Mouse (Mus musculus): Measurements from ENCODE around the gene Thoc6.

The Thoc6 gene

DNA sequence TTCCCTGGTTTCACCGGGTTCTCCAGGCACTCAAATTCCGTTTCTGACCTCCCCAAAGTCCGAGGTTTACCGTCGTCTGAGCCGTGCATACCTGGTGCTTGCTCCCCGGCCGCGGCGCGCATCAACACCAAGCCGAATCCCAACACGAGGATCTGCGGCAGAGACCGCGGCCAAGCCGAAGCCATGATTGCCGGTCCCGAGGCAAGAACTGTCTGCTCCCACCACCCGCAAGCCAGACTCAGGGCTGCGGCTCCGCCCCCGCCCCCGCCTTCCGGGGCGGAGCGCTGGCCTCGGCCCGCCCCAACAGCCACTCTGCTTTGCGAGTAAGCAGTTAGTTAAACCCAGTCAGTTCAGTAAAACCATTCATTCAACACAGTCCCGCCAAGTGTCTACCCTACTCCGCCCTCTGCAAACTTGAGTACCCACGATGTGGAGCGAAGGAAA, 3.6 kb upstream of the Thoc6 start, which contains the start of gene Tnfrsf12a:
Gene Tnfrsf12a, minus strand, starts transcription at position 233 of the 444 bp plus-strand sequence.
- peak in 1 of 2 experiments; percentile 71 for DNase-seq (ENCODE audit: low spot score in 2 of 2)

DNA sequence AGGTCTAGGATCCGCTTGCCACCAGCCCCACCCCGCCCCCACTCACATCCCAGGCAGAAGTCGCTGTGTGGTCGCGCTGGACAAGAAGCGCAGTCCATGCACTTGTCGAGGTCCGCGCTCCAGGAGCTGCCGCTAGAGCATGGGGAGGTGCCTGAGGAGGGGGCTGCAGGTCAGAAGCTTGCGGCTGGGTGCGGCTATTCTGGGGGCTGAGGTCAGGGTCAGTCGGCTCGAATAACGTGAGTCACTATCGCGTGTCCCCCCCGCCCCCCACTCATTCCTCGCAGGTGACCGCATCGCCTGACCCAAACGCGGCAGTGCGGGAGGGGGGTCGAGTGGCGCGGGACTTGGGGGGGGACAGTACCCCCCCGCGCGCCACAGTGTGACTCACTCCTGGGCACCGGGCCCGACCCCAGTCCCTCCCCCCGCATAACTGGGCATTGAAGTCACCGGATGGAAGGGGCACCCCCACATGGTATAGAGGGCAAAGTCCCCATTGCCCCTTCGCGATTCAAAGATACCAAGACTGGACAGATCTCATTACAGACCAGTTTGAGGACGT, 2.9 kb upstream of the Thoc6 start:
- DNase-seq (ENCODE audit: low spot score in 2 of 2): no peak

DNA sequence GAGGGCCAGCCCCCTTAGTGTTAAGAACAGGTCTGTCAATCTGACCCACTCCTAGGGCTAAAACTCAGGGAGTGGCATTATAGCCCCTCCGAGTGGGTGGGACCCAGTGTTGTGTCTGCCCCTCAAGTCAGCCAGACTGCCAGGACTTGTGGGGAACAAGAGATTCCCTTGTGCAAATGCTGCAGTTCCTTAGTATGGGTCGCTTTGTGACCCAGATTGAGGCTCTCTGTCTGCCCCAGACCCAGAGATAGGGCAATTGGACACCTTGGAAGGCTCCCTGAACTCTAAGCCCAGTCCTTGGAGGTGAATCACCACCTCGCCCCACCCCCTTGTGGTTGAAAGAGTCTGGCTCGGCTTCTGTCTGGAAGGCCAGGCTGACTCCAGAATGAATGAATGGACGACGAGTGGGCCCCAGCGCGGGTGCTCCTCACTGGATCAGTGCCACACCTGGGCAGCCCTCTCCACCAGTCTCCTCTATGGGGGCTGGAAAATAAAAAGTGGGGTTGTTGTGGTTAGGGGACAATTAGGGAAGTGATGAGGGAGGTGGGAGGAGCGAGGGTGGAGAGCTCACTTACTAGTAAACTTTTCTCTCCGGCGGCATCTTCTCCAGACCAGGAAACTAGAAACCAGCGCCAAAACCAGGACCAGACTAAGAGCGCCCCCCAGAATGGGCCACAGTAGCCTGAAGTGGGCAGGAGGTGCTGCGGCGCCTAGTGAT, 2.0 kb upstream of the Thoc6 start:
- no peak for DNase-seq (ENCODE audit: low spot score in 2 of 2)

DNA sequence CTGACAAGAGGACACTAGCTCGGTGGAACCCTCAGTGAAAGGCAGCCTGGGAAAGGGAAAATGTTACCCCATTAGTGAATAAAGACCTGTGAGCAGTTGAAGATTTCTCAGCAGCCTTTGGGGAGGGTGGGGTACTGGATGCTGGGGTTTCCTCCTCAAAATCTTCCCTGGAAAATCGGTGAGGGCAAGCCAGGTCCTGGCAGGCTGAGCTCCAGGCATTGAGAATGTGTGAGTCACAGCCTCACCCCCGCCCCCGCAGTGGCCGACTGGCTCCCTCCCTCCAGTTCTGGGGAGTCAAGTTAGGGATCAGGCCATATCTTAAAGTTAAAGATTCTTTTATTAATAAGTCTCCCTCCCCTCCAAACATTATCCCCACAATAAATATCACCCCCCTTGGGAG, 1.4 kb upstream of the Thoc6 start:
- DNase-seq (ENCODE audit: low spot score in 2 of 2): no peak

DNA sequence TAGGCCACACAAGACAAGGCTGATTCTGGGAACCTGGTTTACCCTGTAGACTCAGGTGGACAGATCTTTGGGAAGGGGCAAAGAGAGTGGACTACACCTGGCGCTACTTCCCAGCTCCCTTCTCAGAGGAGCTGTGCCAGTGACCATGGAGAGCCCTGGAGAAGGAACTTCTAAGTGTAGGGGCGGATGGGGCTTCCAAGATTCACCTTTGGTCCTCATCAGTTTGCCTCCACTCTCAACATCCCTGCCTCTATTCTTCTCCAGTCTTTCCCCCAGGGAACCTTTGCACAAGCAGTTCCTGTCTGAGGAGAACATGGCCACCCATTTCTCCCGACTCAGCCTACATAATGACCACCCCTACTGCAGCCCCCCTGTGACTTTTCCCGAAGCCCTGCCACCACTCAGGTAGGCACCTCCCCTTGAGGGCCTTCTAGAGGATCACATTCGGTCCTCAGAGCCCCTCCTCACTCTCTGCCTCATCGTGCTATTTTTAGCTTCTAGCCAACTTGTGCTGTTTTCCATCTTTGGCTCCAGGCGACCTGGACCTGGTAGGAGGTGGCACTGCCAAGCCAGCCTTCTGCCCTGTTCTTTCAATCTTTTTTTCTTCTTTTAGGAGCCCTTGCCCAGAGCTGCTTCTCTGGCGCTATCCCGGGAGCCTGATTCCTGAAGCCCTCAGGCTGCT, 730 bp upstream of the Thoc6 start:
- no peak for DNase-seq (ENCODE audit: low spot score in 2 of 2)

DNA sequence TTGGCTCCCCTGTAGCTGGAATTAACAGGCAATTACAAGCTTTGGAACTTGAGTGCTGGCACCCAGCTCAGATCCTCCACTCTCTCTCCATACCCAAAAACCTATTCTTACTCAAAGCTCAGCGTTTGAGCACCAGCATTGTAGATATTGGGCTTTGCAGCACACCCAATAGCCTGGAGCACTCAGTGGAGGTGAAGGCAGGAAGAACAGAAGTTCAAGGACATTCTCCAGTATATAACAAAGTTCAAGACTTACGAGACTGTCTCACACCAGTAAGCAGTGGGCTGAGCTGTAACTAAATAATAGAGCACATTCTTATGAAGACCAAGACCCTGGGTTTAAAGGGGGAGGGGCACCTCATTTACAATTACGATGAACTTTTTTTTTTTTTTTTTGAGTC, 921 bp downstream of the Thoc6 start:
- DNase-seq (ENCODE audit: low spot score in 2 of 2): no peak

DNA sequence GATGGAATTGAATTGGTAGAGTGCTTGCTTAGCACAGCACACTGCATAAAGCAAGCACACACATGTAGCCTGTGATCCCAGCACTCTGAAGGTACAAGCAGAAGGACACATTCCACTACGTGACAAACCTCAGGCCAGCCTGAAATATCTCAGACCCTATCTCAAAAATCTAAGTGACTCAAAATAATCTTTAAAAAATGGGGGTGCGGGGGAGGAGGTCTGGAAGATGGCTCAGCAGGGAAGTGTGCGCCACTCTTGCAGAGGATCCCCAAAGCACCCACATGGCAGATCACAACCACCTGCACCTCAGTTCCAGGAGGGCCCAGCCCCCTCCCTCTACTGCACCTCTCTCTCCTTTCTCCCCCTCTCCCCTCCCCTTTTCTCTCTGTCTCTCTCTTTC, 2.2 kb downstream of the Thoc6 start:
- DNase-seq (ENCODE audit: low spot score in 2 of 2): no peak

DNA sequence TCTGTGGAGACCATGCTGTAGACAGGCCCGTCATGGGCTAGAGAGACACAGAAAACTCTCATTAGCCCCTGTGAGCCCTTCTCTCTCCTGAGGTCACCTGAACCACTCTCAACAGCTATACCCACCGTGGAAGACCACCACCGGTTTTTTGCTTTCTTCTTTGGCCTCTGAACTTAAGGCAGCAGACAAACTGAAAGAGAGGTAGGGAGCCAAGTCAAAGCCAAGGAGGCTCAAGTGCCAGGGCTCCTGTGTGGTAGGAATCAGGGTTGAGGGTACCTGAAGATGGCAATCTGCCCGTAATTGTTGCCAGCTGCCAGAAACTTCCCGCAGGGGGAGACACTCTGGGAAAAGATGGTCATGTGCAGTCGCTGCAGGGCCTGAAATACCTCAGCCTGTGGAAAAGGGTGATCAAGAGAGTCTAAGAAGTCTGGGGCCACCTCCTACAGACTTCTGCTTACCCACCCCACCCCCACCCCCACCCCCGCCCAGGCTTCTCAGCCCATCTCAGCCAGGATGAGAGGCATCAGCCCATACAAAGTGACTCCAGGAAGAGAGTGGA, 3.1 kb downstream of the Thoc6 start:
- DNase-seq (ENCODE audit: low spot score in 2 of 2): no peak

DNA sequence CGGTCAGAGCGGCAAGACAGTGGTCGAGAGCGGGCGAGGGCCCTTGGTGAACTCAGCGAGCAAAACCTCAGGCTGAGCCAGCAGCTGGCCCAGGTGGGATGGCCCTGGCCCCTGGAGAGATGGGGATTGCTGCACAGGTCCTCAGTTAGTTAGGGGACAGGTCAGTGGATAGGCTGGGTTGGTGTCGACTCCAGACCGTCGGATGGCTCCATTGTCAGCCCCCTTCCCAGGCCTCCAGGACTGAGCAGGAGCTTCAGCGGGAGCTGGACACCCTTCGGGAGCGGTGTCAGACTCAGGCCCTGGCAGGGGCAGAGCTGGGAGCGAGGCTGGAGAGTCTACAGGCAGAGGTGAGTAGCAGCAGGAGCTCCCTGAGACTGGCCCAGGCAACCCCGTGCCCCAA, 8.2 kb downstream of the Thoc6 start:
- no peak for DNase-seq (ENCODE audit: low spot score in 2 of 2)

DNA sequence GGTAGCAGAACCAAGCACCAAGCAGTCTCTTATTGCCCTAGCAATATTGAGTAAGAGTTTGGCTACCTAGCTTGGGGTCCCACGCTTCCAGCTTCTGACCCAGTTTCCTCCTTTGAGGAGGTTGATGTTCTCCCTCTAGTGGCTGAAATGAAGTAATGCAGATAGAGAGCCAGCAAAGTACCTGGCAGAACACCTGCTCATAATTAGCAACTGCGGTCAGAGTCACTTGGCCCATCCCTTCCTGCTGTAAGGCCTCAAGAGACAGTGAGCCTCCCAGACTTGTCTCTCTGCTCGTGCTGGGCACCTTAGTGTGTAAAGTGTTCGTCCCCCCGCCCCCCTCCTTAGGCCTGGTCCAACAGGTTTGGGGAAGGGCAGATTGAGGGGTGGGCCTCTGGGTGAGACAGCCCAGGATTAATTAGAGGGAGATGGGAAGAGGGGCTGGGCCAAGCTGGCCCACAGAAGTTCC, 9.1 kb downstream of the Thoc6 start:
- no peak for DNase-seq (ENCODE audit: low spot score in 2 of 2)

DNA sequence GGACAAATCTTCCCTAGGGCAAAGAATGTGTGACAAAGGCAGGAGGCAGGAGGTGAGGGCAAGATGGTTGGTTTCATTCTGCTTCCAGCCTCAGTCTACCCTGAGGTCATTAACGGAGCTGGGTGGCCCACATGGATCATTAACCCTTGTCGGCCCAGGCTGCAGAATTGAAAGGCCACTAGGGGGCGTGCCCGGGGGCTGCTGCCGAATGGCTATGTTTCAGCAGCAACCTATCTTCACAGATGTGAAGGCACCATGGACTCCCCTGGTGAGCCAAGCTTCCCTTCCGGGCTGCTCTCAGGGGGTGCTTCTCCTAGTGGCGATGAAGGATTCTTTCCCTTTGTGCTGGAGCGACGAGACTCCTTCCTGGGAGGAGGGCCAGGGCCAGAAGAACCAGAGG, 12.2 kb downstream of the Thoc6 start:
- DNase-seq (ENCODE audit: low spot score in 2 of 2): no peak

DNA sequence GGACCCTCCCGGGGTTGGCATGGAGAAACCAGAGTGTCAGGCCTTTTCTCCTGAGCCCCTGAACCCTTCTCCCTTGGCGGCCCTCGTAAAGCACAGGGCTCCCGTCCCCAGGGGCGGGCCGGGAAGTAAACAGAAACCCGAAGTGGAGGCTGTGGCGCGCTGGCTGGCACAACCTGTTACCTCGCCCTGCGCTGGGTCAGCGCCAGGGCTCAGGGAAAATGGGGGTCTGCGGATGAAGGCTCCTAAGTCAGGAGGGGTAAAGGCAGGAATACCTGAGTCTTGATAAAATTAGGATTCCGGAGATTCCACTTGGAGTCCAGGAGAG, 12.8 kb downstream of the Thoc6 start:
- DNase-seq (ENCODE audit: low spot score in 2 of 2): no peak

DNA sequence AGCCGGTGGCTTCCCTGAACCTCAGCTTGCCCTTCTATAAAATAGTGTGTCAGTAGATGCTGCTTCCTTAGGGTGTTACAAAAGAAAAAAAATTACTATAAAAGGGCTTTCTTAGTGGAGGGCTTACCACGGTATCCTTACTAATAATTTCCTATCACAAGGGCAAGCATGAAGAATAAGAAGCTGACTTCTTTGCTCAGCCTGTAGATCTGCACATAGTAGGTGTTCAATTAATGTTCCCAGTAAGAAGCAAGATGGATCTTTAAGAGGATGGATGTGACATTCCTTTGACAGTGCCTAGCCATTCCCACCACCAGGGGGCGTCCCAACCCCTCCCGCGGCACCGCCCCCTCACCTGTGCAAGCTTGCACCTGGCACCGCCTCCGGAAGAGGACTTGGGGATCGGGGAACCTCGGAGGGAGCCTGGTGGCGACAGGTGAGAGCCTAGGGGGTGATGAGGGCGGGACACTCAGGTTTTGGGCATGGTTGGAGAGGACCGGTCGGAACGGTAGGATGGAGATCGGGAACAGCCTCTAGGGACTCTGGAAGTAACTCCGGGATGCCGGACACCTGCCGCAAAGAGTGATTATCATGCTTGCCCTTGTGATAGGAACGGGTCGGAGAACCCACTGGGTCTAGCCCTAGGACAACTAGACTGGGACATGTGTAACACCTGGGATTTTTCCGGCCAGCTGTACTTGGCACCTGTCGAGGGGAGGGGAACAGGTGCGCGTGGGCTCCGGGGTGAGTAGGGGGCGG, 13.4 kb downstream of the Thoc6 start, which contains the start of gene Bicdl2:
Gene Bicdl2, plus strand, starts transcription at position 390 of the 759 bp plus-strand sequence.
- DNase-seq (ENCODE audit: low spot score in 2 of 2): no peak

DNA sequence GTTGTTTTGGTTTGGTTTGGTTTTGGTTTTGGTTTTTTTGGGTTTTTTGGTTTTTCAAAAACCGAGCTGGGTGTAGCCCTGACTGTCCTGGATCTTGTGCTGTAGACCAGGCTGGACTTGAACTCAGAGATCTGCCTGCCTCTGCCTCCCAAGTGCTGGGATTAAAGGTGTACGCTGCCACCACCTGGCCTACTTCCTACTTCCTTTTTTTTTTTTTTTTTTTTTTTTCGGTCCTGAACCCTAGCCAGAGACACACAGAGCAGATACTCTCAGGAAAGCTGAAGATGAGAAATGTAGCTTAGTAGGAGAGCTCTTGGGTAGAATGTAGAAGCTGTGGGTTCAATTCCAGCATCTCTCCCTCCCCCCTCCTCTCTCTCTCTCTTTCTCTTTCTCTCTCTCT, 15.2 kb downstream of the Thoc6 start:
- DNase-seq (ENCODE audit: low spot score in 2 of 2): no peak

DNA sequence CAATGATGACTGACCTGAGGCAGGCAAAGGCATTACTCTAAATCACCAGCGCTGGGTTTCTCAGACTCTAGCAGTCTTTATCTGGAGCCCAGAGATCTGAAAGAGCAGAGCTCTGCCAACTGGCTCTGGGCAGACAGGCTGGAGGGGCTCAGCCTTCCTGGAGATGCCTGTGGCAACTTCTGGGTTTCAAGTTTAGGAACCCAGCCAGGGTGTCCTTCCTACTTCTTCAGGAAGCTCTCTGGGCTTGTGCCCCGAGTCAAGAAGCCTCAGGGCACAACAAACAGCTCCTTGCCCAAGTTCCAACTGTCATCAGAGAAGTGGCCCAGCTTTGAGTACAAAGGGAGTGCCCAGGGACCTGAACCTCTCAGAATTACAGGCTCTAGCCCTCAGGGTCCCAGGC, 19.3 kb downstream of the Thoc6 start:
- no peak for DNase-seq (ENCODE audit: low spot score in 2 of 2)

DNA sequence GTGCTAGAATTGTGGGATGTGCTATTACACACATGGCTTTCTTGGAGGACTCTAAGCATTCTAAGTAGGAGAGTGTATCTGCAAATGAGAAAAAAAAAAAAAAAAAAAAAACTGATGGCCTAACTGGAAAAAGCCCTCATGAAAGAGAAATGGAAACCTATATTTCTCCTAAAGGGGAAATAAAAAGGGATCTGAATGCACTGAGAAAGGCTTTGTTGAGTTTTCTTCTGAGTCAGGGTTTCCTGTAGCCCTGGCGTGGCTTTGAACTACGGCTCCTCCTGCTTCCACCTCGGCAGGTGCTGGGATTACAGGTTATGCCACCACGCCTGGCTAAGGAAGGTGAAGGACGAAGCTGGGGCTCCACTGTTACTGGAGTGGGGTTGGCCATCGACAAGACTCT, 19.7 kb downstream of the Thoc6 start:
- no peak for DNase-seq (ENCODE audit: low spot score in 2 of 2)

DNA sequence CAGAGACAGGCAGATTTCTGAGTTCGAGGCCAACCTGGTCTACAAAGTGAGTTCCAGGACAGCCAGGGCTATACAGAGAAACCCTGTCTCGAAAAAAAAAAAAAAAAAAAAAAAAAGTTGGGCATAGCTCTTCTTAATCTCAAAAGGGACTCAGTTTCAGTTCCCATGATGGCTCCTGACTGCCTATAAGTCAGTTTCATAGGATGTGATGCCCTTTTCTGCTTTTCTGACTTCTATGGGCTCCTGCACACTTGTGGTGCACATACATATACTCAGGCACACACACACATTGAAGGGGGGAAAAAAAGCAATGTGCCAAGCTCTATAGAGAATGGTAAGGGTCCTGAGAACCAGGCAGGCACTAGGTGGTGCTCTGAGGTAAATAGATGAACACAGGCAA, 20.4 kb downstream of the Thoc6 start:
- DNase-seq (ENCODE audit: low spot score in 2 of 2): no peak

DNA sequence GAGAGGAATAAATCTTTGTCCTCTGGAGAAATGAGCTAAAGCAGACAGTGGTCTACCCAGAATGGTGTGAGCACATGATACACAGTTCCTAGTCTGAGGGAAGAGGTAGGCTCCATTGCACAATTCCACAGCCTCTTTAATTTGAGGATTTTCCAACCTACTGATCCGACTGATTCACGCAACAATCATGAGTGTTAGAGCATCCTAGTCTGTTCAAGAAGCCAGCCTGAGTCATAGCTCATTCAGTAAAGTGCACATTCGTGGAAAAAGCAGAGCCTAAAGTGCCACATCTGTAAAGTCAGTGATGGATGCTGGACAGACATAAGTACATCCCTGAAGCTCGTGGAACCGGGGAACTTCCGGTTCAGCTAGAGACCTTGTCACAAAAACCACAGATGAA, 22.3 kb downstream of the Thoc6 start:
- DNase-seq (ENCODE audit: low spot score in 2 of 2): no peak

DNA sequence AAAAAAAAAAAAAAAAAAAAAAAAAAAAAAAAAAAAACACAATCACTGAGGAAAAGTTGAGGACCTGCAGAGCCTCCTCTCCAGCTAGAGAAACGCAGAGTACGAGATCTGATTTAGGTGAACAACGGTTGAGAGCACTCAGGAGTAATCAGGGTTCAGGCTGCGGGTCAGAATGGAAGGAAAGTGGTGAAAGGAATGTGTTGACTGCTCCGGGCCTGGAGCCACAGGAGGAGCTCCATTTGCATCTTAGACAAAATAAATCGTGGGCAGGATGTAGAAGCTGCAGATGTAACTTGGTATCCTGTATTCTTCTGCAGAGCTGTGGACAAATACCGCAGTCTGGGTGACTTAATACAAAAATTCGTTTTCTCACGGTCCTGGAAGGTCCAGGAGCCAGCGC, 27.8 kb downstream of the Thoc6 start:
- DNase-seq (ENCODE audit: low spot score in 2 of 2): no peak

DNA sequence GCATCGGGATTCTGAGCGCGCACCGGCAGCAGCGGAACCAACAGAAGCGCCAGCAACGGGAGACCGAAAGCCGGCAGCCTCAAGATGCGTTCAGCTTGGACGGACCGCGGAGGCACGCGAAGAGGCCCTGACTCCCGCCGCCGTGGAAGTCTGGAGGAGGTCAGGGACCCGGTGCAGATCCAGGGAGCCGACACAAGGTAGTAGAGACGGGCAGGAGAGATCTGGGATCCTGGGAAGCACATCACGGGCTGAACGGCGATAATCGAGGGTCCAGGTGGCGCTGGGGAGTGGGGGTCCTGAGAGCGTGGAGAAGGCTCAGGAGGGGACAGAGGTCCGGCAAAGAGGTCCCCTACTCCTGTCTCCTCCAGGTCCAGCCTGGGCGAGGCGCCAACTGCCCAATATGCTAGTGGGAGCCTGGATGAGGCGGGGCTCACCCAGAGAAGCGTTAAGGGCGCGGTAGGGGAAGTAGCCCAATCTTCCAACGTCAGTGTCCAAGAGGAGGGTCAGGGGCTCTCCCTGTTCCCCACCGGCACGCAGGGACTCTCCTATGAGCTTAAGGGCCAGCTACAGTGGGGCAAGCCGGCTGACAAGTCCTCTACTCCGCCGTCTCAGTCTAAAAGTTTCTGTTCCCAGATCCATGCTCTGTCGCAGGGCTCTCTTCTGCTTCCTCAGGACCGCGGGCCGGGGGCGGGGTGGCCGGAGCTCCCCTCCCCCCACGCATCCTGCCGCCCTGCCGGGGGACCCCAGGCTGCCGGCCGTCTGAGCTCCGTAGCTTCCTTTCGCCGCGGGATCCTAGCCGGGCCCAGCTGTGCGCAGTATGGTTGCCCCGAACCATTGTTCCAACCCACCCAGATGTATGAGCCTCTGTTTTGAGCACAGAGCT, 28.8 kb downstream of the Thoc6 start, which contains the start of gene Mmp25:
Gene Mmp25, minus strand, starts transcription at position 665 of the 883 bp plus-strand sequence.
- no peak for DNase-seq (ENCODE audit: low spot score in 2 of 2)

DNA sequence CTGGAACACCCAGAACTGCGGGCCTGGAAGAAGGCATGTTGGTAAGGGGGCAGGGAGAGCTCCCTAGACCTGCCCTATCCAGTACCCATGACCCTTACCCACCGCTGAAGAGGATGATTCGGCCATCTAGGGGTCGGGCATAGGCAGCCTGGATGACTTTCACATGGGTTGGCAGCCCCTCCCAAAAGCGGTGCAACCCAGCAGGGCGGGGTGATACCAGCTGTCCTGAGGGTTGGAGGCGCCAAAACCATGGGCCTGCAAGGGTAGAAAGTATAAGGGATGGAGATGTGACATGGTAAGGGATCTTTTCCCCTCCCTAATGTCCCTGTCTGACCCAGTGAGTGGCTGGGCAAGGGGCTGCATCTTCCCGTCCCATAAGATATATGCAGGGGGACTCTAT, 42.4 kb downstream of the Thoc6 start:
- DNase-seq (ENCODE audit: low spot score in 2 of 2): no peak

Data from frontal cortex, postnatal 14 days (tissue).